Mouse (Mus musculus): ENCODE measurements at regions not wholly inside any gene's neighbourhood (a gene's known extent, or its start where the extent isn't known, plus 50 kb on each side); places are given as distances from the start of the nearest gene placed in this dataset.

GRCm38 (mm10) chr19:59717813-59718483, 225.5 kb downstream of the Rab11fip2 start:
- no peak for DNase-seq (ENCODE audit: extremely low read depth, insufficient read length, low spot score)

GRCm38 (mm10) chr19:59738541-59738940, 204.9 kb downstream of the Rab11fip2 start:
- no peak for DNase-seq (ENCODE audit: extremely low read depth, insufficient read length, low spot score)

GRCm38 (mm10) chr19:59742946-59743345, 200.5 kb downstream of the Rab11fip2 start:
- DNase-seq (ENCODE audit: extremely low read depth, insufficient read length, low spot score): peak; percentile 3

GRCm38 (mm10) chr19:59761218-59761617, 182.2 kb downstream of the Rab11fip2 start:
- DNase-seq (ENCODE audit: extremely low read depth, insufficient read length, low spot score): no peak

GRCm38 (mm10) chr19:59784401-59785046, 158.9 kb downstream of the Rab11fip2 start:
- no peak for DNase-seq (ENCODE audit: extremely low read depth, insufficient read length, low spot score)

GRCm38 (mm10) chr19:59831304-59831703, 112.2 kb downstream of the Rab11fip2 start:
- no peak for DNase-seq (ENCODE audit: extremely low read depth, insufficient read length, low spot score)

GRCm38 (mm10) chr19:59837138-59837537, 106.3 kb downstream of the Rab11fip2 start:
- DNase-seq (ENCODE audit: extremely low read depth, insufficient read length, low spot score): no peak

- DNase-seq (ENCODE audit: extremely low read depth, insufficient read length, low spot score): no peak
Measured at GRCm38 (mm10) chr19:59837628-59838027, 105.8 kb downstream of the Rab11fip2 start.

- peak; percentile 22 for DNase-seq (ENCODE audit: extremely low read depth, insufficient read length, low spot score)
Measured at GRCm38 (mm10) chr19:59844270-59844669, 99.2 kb downstream of the Rab11fip2 start.

- no peak for DNase-seq (ENCODE audit: extremely low read depth, insufficient read length, low spot score)
Measured at GRCm38 (mm10) chr19:59846807-59847206, 96.6 kb downstream of the Rab11fip2 start.

- no peak for DNase-seq (ENCODE audit: extremely low read depth, insufficient read length, low spot score)
Measured at GRCm38 (mm10) chr19:59850696-59851095, 92.8 kb downstream of the Rab11fip2 start.

GRCm38 (mm10) chr19:59852011-59852738, 91.3 kb downstream of the Rab11fip2 start:
- DNase-seq (ENCODE audit: extremely low read depth, insufficient read length, low spot score): no peak
